Mouse (Mus musculus) midbrain, embryonic 14.5 days (tissue): Measurements from ENCODE around the gene Xrcc5. TPM values are rescaled to one million over a fixed set of nuclear protein-coding genes. Genes with fewer than 3 reads are reported as not detected.

ENCODE experiments used
- ATAC-seq: fragments of 200-750 bp; cut with Nextera tagmentation; 2 replicates; pipeline ENCODE4 v1.8.0; 2017; ENCODE audit warnings: moderate number of reproducible peaks, moderate library complexity; ENCODE audit not compliant: low FRiP score, low TSS enrichment
- DNase-seq: peaks from one replicate; pipeline ENCODE4 v3.0.0-alpha.2; 2015
- H3K27ac ChIP-seq: fragments of 300-500 bp; sonication (generic); replicated peaks from 2 replicates; pipeline ENCODE4 v1.5.1; 2014; ENCODE audit warnings: mild to moderate bottlenecking, low read depth, low read length, moderate library complexity
- H3K27me3 ChIP-seq: fragments of 300-500 bp; sonication (generic); 2 replicates; pipeline ENCODE4 v1.6.1; 2014; ENCODE audit warnings: low read length, control low read depth, mixed read lengths; ENCODE audit not compliant: control insufficient read depth, insufficient read depth
- H3K36me3 ChIP-seq: fragments of 300-500 bp; sonication (generic); 2 replicates; pipeline ENCODE4 v1.6.1; 2014; ENCODE audit warnings: low read length, control low read depth; ENCODE audit not compliant: control insufficient read depth, insufficient read depth
- H3K4me1 ChIP-seq: fragments of 300-500 bp; sonication (generic); 2 replicates; pipeline ENCODE4 v1.6.1; 2014; ENCODE audit warnings: mild to moderate bottlenecking, antibody characterized with exemption, low read length, control low read depth; ENCODE audit not compliant: control insufficient read depth, insufficient read depth
- H3K4me2 ChIP-seq: fragments of 300-500 bp; sonication (generic); 2 replicates; pipeline ENCODE4 v1.6.1; 2014; ENCODE audit warnings: mild to moderate bottlenecking, low read length, moderate library complexity
- H3K4me3 ChIP-seq: fragments of 300-500 bp; sonication (generic); replicated peaks from 2 replicates; pipeline ENCODE4 v1.5.1; 2014; ENCODE audit warnings: low read depth, low read length
- H3K9ac ChIP-seq: fragments of 300-500 bp; sonication (generic); replicated peaks from 2 replicates; pipeline ENCODE4 v1.6.1; 2014; ENCODE audit warnings: mild to moderate bottlenecking, low read length, moderate library complexity
- H3K9me3 ChIP-seq: fragments of 300-500 bp; sonication (generic); 2 replicates; pipeline ENCODE4 v1.6.1; 2016; ENCODE audit warnings: low read length, control low read depth, mixed read lengths; ENCODE audit not compliant: control insufficient read depth
- WGBS: fragments of 180-500 bp; shearing (Covaris S2); extraction: QIAGEN DNeasy Blood & Tissue Kit; methylation state at CpG from one replicate; pipeline ENCODE4 v1.1.7; 2014; 5-methylcytosine and 5-hydroxymethylcytosine counted together
- polyA plus RNA-seq: library from polyadenylated mRNA; unstranded; fragments of >200 nt; fragmentation: Nextera tagmentation; extraction: Ambion mirVana; gene quantifications from 2 replicates; pipeline ENCODE4 v1.2.1, GENCODE M21; 2014

Gene Xrcc5
- polyA plus RNA-seq, 1 experiment from 2014 or later = 21.9 TPM

- Histone ChIP-seq H3K36me3 (no peaks in the 10 kb centered on the region), H3K9ac (no peak overlapping the region), H3K4me1 (no peaks in the 10 kb centered on the region), H3K27ac (no peak overlapping the region), H3K4me2 (no peak overlapping the region), H3K9me3 (no peaks in the 10 kb centered on the region), H3K4me3 (no peak overlapping the region), H3K27me3 (no peaks in the 10 kb centered on the region)
- no peak for ATAC-seq
- DNase-seq = no peak
- WGBS = 88% methylated on average over 4 of the region's 4 CpGs
These were observed 119.2 kb downstream of the Xrcc5 start for GRCm38 (mm10) chr1:72426456-72426855.

- Histone ChIP-seq H3K27me3 (no peaks in the 10 kb centered on the region), H3K4me2 (no peak overlapping the region), H3K4me1 (no peaks in the 10 kb centered on the region), H3K27ac (no peak overlapping the region), H3K9ac (no peak overlapping the region), H3K36me3 (no peaks in the 10 kb centered on the region), H3K4me3 (no peak overlapping the region), H3K9me3 (no peaks in the 10 kb centered on the region)
- DNase-seq (no peak), ATAC-seq (no peak)
- WGBS = 87% methylated on average over 8 of the region's 8 CpGs
These were observed 121.3 kb downstream of the Xrcc5 start for GRCm38 (mm10) chr1:72428526-72428925.

DNA sequence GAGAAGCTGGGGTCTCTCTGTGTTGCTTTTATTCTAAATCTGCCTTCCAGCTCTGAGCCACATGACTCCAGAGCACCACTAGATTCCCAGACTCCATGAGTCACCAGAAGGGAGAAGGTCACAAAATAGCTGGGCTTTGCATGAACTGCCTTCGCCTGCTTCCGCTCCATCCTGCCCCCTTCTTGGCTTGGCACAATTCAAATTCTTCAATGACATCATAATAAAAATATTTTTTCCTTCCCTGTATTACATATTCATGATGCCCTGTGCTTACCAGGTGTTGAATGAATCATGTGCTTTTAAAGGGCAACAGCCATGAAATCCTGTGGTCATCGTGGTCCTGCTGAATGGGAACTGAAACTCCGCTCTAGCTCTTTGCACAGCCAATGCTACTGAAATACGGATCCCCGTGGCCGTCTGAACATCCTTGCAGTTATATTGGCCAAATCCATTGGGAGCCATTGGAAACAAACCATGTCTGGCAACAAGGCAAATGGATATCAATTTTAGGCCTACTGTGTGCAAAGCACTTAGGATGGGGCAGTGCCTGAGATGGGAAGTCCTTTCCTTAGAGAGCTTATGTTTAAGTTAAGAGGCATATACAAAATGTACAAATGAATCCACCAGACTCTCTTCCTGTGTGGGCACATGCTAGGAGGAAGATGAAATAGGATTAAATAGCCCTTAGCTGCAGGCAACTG is 122.0 kb downstream of the Xrcc5 start:
- Histone ChIP-seq H3K4me3 (no peak overlapping the region), H3K9me3 (no peaks in the 10 kb centered on the region), H3K9ac (no peak overlapping the region), H3K27me3 (no peaks in the 10 kb centered on the region), H3K4me1 (no peaks in the 10 kb centered on the region), H3K27ac (no peak overlapping the region), H3K36me3 (no peaks in the 10 kb centered on the region), H3K4me2 (no peak overlapping the region)
- WGBS = 88% methylated on average over 7 of the region's 7 CpGs
- DNase-seq = no peak
- ATAC-seq = no peak

- ATAC-seq (no peak), DNase-seq (no peak)
- H3K4me1 ChIP-seq = no peaks in the 10 kb centered on the region
- H3K9ac ChIP-seq = no peak overlapping the region
- no peaks in the 10 kb centered on the region for H3K36me3 ChIP-seq
- no peaks in the 10 kb centered on the region for H3K9me3 ChIP-seq
- no peaks in the 10 kb centered on the region for H3K27me3 ChIP-seq
- H3K4me3 ChIP-seq = no peak overlapping the region
- 82% methylated on average over 1 of the region's 1 CpGs for WGBS
- no peak overlapping the region for H3K27ac ChIP-seq
- H3K4me2 ChIP-seq = no peak overlapping the region
These were observed 125.4 kb downstream of the Xrcc5 start for GRCm38 (mm10) chr1:72432579-72432978.

DNA sequence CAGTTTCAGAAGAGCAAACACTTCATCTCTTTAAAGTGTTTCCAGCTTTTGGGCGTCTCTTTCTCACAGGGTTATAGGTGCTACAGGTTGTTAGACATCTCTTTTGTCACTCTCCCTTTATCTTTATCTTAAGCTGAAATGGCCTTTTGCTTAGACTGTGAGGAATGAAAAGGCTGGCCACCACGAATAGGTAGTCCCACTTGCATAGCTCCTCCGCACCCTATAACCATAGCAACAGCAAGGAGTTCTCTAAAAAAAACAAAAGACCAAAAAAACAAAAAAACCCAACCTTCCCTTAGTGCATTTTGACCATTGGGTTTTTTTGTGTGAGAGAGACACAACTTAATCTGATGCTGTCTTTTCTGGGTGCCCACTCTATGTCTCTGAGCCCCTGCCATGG is 127.3 kb downstream of the Xrcc5 start:
- Histone ChIP-seq H3K4me3 (no peak overlapping the region), H3K4me1 (no peaks in the 10 kb centered on the region), H3K36me3 (no peaks in the 10 kb centered on the region), H3K9ac (no peak overlapping the region), H3K9me3 (no peaks in the 10 kb centered on the region), H3K27me3 (no peaks in the 10 kb centered on the region), H3K27ac (no peak overlapping the region), H3K4me2 (no peak overlapping the region)
- ATAC-seq (no peak), DNase-seq (no peak)
- WGBS = 35% methylated on average over 3 of the region's 3 CpGs

DNA sequence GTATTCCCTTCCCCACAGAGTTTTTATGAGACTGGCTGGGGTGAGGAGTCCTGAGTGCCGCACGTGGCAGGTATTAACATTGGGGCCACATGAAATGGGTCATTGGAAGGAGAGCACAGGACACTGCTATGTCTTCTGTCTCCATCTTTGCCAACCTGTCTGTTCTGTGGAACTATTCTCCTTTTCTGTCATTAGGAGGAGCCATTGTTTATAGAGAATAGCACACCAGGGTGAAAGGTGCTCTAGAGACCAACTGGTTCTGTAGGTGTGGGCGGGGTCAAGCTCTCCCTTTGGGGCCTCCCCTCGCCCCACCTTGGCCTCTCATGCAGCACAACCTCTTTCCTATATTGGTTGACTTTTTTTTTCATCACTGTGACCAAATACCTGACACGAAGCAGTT is 129.7 kb downstream of the Xrcc5 start:
- Histone ChIP-seq H3K27me3 (no peaks in the 10 kb centered on the region), H3K4me2 (no peak overlapping the region), H3K9ac (no peak overlapping the region), H3K4me1 (no peaks in the 10 kb centered on the region), H3K27ac (no peak overlapping the region), H3K4me3 (no peak overlapping the region), H3K36me3 (no peaks in the 10 kb centered on the region), H3K9me3 (no peaks in the 10 kb centered on the region)
- whole genome bisulfite sequencing = 82% methylated on average over 5 of the region's 5 CpGs
- no peak for ATAC-seq
- DNase-seq = no peak

DNA sequence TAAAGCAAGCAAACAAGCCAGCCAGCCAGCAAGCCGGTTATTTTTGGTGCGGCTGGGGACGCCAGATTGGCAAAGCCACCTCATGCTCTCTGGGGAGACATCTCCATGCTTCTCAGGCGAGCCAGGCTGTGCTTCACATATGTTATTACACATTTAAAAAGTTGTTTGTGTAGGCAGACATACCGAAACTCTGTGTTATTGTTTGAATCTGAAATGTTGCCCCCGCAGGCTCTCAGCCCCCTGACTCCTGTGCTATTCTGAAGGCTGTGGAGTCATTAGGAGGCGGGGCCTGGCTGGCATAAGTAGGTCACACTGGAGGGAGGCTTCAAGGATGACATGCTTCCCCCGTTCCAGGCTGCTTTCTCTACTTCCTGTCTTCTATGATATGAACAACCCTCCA is 131.9 kb downstream of the Xrcc5 start:
- no peak for DNase-seq
- no peak overlapping the region for H3K4me2 ChIP-seq
- H3K9me3 ChIP-seq = no peaks in the 10 kb centered on the region
- H3K27ac ChIP-seq = no peak overlapping the region
- no peaks in the 10 kb centered on the region for H3K27me3 ChIP-seq
- no peak for ATAC-seq
- H3K9ac ChIP-seq = no peak overlapping the region
- H3K4me3 ChIP-seq = no peak overlapping the region
- H3K4me1 ChIP-seq = no peaks in the 10 kb centered on the region
- 73% methylated on average over 8 of the region's 8 CpGs for WGBS
- no peaks in the 10 kb centered on the region for H3K36me3 ChIP-seq

GRCm38 (mm10) chr1:72442747-72443146 is 135.5 kb downstream of the Xrcc5 start:
- Histone ChIP-seq H3K4me3 (no peak overlapping the region), H3K9ac (no peak overlapping the region), H3K4me2 (no peak overlapping the region), H3K36me3 (no peaks in the 10 kb centered on the region), H3K4me1 (no peaks in the 10 kb centered on the region), H3K27me3 (no peaks in the 10 kb centered on the region), H3K27ac (no peak overlapping the region), H3K9me3 (no peaks in the 10 kb centered on the region)
- ATAC-seq (no peak), DNase-seq (no peak)
- WGBS = 94% methylated on average over 2 of the region's 2 CpGs
